In genomic region chr15:81511601-81512261, GRCm38 (mm10) we compare ENCODE assay signal across 8 mouse cellular contexts. TPM values are rescaled to one million over a fixed set of nuclear protein-coding genes. Genes with fewer than 3 reads are reported as not detected.
A peak's percentile ranks its signal among the peaks of the same experiment; 100 is the strongest.
DNase-seq lines count a peak whose midpoint lies in the region; ATAC-seq and TF ChIP-seq lines count a peak whose summit lies in the region.

No protein-coding gene starts in this region.

- 48% methylated on average over 21 of the region's 21 CpGs for WGBS in embryonic facial prominence, embryonic 10.5 days
- 47% methylated on average over 21 of the region's 21 CpGs for WGBS in hindbrain, postnatal 0 days
- WGBS in liver, embryonic 14.5 days (ENCODE audit: insufficient replicate concordance): 18% methylated on average over 21 of the region's 21 CpGs

- H3K4me1 ChIP-seq in embryonic facial prominence, embryonic 10.5 days: peaks cover 27% of the 10 kb centered on the region
- H3K4me1 ChIP-seq in hindbrain, postnatal 0 days (ENCODE audit: insufficient read depth, low read length): peaks cover 7% of the 10 kb centered on the region; the same call in 1 of the 2 replicates
- H3K4me1 ChIP-seq in liver, embryonic 14.5 days (replicated peaks; ENCODE audit: control insufficient read depth in 2 of 2, insufficient read depth in 2 of 2, low read length in 1 of 2): peaks cover 0 to 22% of the 10 kb centered on the region in 2 experiments; a peak in 3 of 4 replicates

- no peak for DNase-seq in layer of hippocampus, adult 2 months (ENCODE audit: low spot score in 2 of 2)
- DNase-seq in layer of hippocampus, adult 8-10 months (ENCODE audit: low spot score in 2 of 2): no peak
- DNase-seq in embryonic facial prominence, embryonic 10.5 days (ENCODE audit: low spot score): peak; percentile 20
- DNase-seq in hindbrain, postnatal 0 days (ENCODE audit: low spot score): no peak
- no peak for DNase-seq in liver, embryonic 14.5 days (ENCODE audit: low read depth in 3 of 3, low spot score in 3 of 3)
- DNase-seq in ovary, postnatal 10 days (ENCODE audit: low spot score): peak; percentile 38
- peak; percentile 61 for DNase-seq in yolk sac, embryonic 10.5 days (ENCODE audit: low spot score)
- DNase-seq in frontal cortex, postnatal 10 days (ENCODE audit: low spot score in 2 of 2): no peak

- no peaks in the 10 kb centered on the region for H3K9me3 ChIP-seq in embryonic facial prominence, embryonic 10.5 days
- H3K9me3 ChIP-seq in hindbrain, postnatal 0 days (ENCODE audit: low read length): no peaks in the 10 kb centered on the region
- H3K9me3 ChIP-seq in liver, embryonic 14.5 days (ENCODE audit: control insufficient read depth, low read length): no peaks in the 10 kb centered on the region

- TF ChIP-seq CTCF in layer of hippocampus, adult 2 months (conservative IDR thresholded peaks at IDR 0.05): no peak
- no peak for TF ChIP-seq CTCF in hindbrain, postnatal 0 days (IDR thresholded peaks at IDR 0.05; ENCODE audit: low read depth)
- TF ChIP-seq CTCF in liver, embryonic 14.5 days (IDR thresholded peaks at IDR 0.05; ENCODE audit: low read depth): no peak

- no peaks in the 10 kb centered on the region for H3K27me3 ChIP-seq in embryonic facial prominence, embryonic 10.5 days (replicated peaks; ENCODE audit: low read depth, poor library complexity, severe bottlenecking)
- H3K27me3 ChIP-seq in hindbrain, postnatal 0 days (ENCODE audit: insufficient read depth, low read length): no peaks in the 10 kb centered on the region
- no peaks in the 10 kb centered on the region for H3K27me3 ChIP-seq in liver, embryonic 14.5 days (ENCODE audit: control insufficient read depth, insufficient read depth, low read length)

- H3K36me3 ChIP-seq in embryonic facial prominence, embryonic 10.5 days (replicated peaks): no peaks in the 10 kb centered on the region
- H3K36me3 ChIP-seq in hindbrain, postnatal 0 days (ENCODE audit: insufficient read depth, low read length): no peaks in the 10 kb centered on the region
- no peaks in the 10 kb centered on the region for H3K36me3 ChIP-seq in liver, embryonic 14.5 days (replicated peaks; ENCODE audit: control insufficient read depth, insufficient read depth, low read depth)

- peak overlapping the region; percentile 1; the same call in 1 of the 2 replicates for H3K4me3 ChIP-seq in layer of hippocampus, adult 2 months
- peak overlapping the region; percentile 11; the same call in 1 of the 2 replicates for H3K4me3 ChIP-seq in embryonic facial prominence, embryonic 10.5 days
- no peak overlapping the region for H3K4me3 ChIP-seq in hindbrain, postnatal 0 days (ENCODE audit: low read length)
- peak overlapping the region; percentile 19 to 50 for H3K4me3 ChIP-seq in liver, embryonic 14.5 days (ENCODE audit: insufficient read depth in 1 of 2, low read depth in 2 of 2, low read length in 2 of 2)

- TF ChIP-seq EP300 in liver, embryonic 14.5 days (IDR thresholded peaks at IDR 0.05; ENCODE audit: low read depth): no peak

- ATAC-seq in hindbrain, postnatal 0 days: no peak
- ATAC-seq in liver, embryonic 14.5 days (ENCODE audit: insufficient read depth): no peak

- H3K4me2 ChIP-seq in hindbrain, postnatal 0 days (ENCODE audit: low read depth, low read length): peak overlapping the region; percentile 16; the same call in 1 of the 2 replicates
- H3K4me2 ChIP-seq in liver, embryonic 14.5 days (ENCODE audit: low read depth): peak overlapping the region; percentile 40

- peak overlapping the region; percentile 59; the same call in 1 of the 2 replicates for H3K27ac ChIP-seq in layer of hippocampus, adult 2 months
- peak overlapping the region; percentile 27 for H3K27ac ChIP-seq in embryonic facial prominence, embryonic 10.5 days (replicated peaks)
- no peak overlapping the region for H3K27ac ChIP-seq in hindbrain, postnatal 0 days
- no peak overlapping the region for H3K27ac ChIP-seq in liver, embryonic 14.5 days

- H3K9ac ChIP-seq in hindbrain, postnatal 0 days (replicated peaks; ENCODE audit: low read length): no peak overlapping the region
- H3K9ac ChIP-seq in liver, embryonic 14.5 days (replicated peaks): no peak overlapping the region

RNA-seq across cellular contexts. Expression of gene Rbx1, which starts 45.6 kb away (rescaled TPM):
- total RNA-seq in layer of hippocampus, adult 2 months (2021): 100 to 1,000 TPM; 124 to 137 TPM
- 100 to 1,000 TPM; 129 to 138 (median 132) TPM for total RNA-seq in layer of hippocampus, adult 8-10 months (2022)
- 622 and 633 TPM in 2 replicates for polyA plus RNA-seq in embryonic facial prominence, embryonic 10.5 days (2016; fragmentation: Nextera tagmentation; extraction: Ambion mirVana)
- total RNA-seq in hindbrain, postnatal 0 days (2014; rRNA removed): 122 and 127 TPM in 2 replicates
- polyA plus RNA-seq in hindbrain, postnatal 0 days (2015; fragmentation: Nextera tagmentation; extraction: Ambion mirVana): 446 and 451 TPM in 2 replicates
- polyA plus RNA-seq in liver, embryonic 14.5 days (2012; rRNA removed): 44.1 and 81.7 TPM in 2 replicates
- polyA plus RNA-seq in liver, embryonic 14.5 days (2014; fragmentation: Nextera tagmentation; extraction: Ambion mirVana): 293 and 298 TPM in 2 replicates

Comparison
In these comparisons a context has a peak if more than half of its experiments do, and no peak if none do; other contexts are left out.
1. DNase-seq: peak in embryonic facial prominence, embryonic 10.5 days (single experiment), ovary, postnatal 10 days (single experiment) and yolk sac, embryonic 10.5 days (single experiment); none in layer of hippocampus, adult 2 months (0 of 2), layer of hippocampus, adult 8-10 months (0 of 2), hindbrain, postnatal 0 days (single experiment), liver, embryonic 14.5 days (0 of 3) and frontal cortex, postnatal 10 days (0 of 2).
2. H3K27ac ChIP-seq: peak in layer of hippocampus, adult 2 months (single experiment) and embryonic facial prominence, embryonic 10.5 days (single experiment); none in hindbrain, postnatal 0 days (single experiment) and liver, embryonic 14.5 days (single experiment).